Comparison of ENCODE assay signal across 24 mouse cellular contexts in genomic region chr2:170729661-170730060, GRCm38 (mm10). TPM values are rescaled to one million over a fixed set of nuclear protein-coding genes. Genes with fewer than 3 reads are reported as not detected.
"Had no signal": no experiment of that assay in that cellular context is flagged by ENCODE, and none has a peak within 500 bp of the region (broad histone marks: within the 10 kb centered on the region; RNA-seq: fewer than 3 reads in every experiment).

No protein-coding gene starts in this region.

- H3K27ac ChIP-seq: heart, embryonic 13.5 days; heart, embryonic 15.5 days; hindbrain, embryonic 13.5 days; hindbrain, embryonic 15.5 days; hindbrain, postnatal 0 days; limb, embryonic 13.5 days; limb, embryonic 15.5 days; liver, embryonic 12.5 days; liver, embryonic 14.5 days had no signal

- H3K4me1 ChIP-seq: liver, embryonic 12.5 days had no signal

- ATAC-seq: hindbrain, postnatal 0 days; intestine, embryonic 16.5 days; liver, embryonic 12.5 days had no signal

- H3K4me3 ChIP-seq: heart, embryonic 13.5 days; heart, embryonic 15.5 days; hindbrain, embryonic 13.5 days; hindbrain, embryonic 15.5 days; limb, embryonic 13.5 days; limb, embryonic 15.5 days; liver, embryonic 12.5 days had no signal

- H3K27me3 ChIP-seq: hindbrain, embryonic 13.5 days; hindbrain, embryonic 15.5 days had no signal

- H3K9me3 ChIP-seq: heart, embryonic 13.5 days; heart, embryonic 15.5 days; hindbrain, embryonic 13.5 days; hindbrain, embryonic 15.5 days; limb, embryonic 13.5 days; limb, embryonic 15.5 days; liver, embryonic 12.5 days had no signal

- H3K4me2 ChIP-seq: heart, embryonic 11.5 days; heart, embryonic 13.5 days; heart, embryonic 15.5 days; hindbrain, embryonic 13.5 days; hindbrain, embryonic 15.5 days; limb, embryonic 13.5 days; limb, embryonic 15.5 days; liver, embryonic 12.5 days had no signal

- DNase-seq: gastrocnemius, postnatal 14 days; gastrocnemius, postnatal 36 days; heart, adult 18-20 months; heart, postnatal 14 days; heart, postnatal 36 days; kidney, adult 11 months; kidney, adult 2 months; kidney, adult 9 months; kidney, postnatal 14 days; kidney, postnatal 36 days; left cerebral cortex, postnatal 4 days had no signal

- H3K36me3 ChIP-seq: heart, embryonic 13.5 days; heart, embryonic 15.5 days; hindbrain, embryonic 13.5 days; hindbrain, embryonic 15.5 days; limb, embryonic 13.5 days; limb, embryonic 15.5 days; liver, embryonic 12.5 days had no signal

- H3K9ac ChIP-seq: heart, embryonic 13.5 days; heart, embryonic 15.5 days; hindbrain, embryonic 13.5 days; hindbrain, embryonic 15.5 days; limb, embryonic 13.5 days; limb, embryonic 15.5 days; liver, embryonic 12.5 days; liver, embryonic 14.5 days had no signal

RNA-seq across cellular contexts. Expression of gene Dok5, which starts 1.9 kb away (rescaled TPM):
- total RNA-seq: hematopoietic stem cell, adult 5-6 weeks; liver, adult 2 months had no signal
- polyA plus RNA-seq: liver, adult 2 months had no signal
